Mouse (Mus musculus) adrenal gland, postnatal 14 days (tissue): Measurements from ENCODE around the gene 1700028K03Rik. TPM values are rescaled to one million over a fixed set of nuclear protein-coding genes. Genes with fewer than 3 reads are reported as not detected.

Source experiments
- DNase-seq: peaks from one replicate; pipeline ENCODE4 v3.0.0; 2021; ENCODE audit warnings: mixed read lengths
- long read RNA-seq, 2 experiments: library from polyadenylated mRNA; stranded (forward); transcript quantifications; one replicate each; pipeline ENCODE4 v2.0.0; 2021
- total RNA-seq: library from RNA; stranded (reverse); gene quantifications from 2 replicates; pipeline ENCODE4 v1.2.3, GENCODE M21; 2021

The 1700028K03Rik gene
- not detected in 2 replicates for total RNA-seq
- long read RNA-seq, experiment 1: 0 reads
- long read RNA-seq, experiment 2: 0 reads

- no peak for DNase-seq
Measured at GRCm38 (mm10) chr5:107534581-107534980, at the start of gene 1700028K03Rik. Gene 1700028K03Rik, plus strand, starts transcription at chr5:107534709.

- DNase-seq: no peak
Measured at GRCm38 (mm10) chr5:107488996-107489395, 45.5 kb upstream of the 1700028K03Rik start.

DNA sequence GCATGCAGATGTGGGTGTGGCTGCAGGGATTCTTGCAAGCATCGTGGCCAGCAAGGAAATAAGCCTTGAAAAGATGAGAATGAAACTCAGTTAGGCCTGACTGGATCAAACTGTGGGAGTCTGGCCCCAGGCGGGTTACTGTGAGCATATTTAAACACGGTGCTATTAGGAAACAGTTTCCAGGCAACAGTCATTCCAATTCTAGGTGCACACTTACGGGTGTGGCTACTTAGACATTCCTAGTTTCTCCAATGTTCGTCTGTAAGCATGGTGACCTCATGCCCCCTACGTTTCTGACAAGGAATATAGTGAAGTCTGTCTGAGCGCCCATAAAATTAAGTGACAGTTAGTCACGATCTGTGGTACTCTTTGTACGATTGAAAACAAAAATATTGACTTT, 43.5 kb upstream of the 1700028K03Rik start:
- no peak for DNase-seq

DNA sequence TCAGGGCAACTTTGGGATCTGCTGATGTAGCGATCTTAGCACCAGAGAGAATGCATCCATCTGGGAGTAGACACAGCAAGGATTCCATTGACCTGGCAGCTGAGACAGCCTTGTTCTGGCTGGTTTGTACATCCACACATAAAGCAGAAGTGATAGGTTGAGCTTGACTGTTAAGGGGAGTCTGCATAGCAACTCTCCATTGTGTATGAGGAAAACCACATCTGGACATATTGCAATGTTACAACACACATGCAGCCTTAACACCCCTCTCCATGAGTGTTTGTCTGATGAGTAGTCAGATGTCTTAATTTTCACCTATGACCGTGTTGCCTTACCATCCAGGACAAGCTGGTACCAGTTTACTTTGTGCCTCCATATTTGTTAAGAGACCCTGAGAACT, 42.0 kb upstream of the 1700028K03Rik start:
- DNase-seq: no peak

DNA sequence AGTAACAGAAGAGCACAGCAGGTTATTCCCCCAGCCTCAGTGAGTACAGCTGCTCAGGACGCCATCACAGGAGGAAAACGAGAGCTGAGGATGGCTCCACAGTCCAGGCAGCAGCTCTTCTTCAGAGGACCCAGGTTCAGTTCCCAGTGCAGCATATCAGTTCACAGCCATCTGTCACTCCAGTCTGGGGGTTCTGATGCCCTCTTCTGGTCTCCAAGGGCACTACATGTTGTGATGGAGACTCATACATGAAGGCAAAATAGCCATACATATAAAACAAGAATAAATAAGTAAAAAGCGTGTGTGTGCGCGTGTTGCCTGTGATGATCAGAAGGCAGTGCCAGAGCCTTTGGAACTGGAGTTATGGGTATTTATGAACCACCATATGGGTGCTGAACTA, 39.8 kb upstream of the 1700028K03Rik start:
- no peak for DNase-seq

GRCm38 (mm10) chr5:107496047-107496446, 38.5 kb upstream of the 1700028K03Rik start:
- no peak for DNase-seq

GRCm38 (mm10) chr5:107497519-107498501, 36.7 kb upstream of the 1700028K03Rik start:
- no peak for DNase-seq

DNA sequence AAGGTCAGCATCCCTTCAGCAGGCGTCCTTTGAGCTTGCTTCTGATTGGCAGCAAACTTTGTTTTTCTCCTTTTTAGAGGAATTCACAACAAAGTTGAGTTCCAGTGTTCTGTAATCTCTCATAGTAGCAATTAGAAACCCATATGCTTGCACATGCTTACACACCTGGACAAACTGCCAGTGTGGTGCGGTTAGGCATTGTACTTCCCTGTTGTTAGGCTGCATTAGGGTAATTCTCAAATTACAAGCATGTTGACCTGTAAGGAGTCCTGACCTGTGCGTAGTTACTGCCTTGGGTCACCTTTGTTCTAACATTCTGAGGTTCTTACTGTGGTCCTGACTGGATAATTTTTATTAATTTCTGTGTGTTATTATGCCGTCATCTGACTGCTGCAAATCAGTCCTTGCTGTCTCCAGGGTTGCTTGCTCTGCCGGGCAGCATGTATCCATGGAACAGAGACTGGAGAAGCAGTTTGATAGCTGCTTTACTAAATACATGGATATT, 35.7 kb upstream of the 1700028K03Rik start:
- DNase-seq: no peak

- no peak for DNase-seq
Measured at GRCm38 (mm10) chr5:107499891-107500535, 34.5 kb upstream of the 1700028K03Rik start.

DNA sequence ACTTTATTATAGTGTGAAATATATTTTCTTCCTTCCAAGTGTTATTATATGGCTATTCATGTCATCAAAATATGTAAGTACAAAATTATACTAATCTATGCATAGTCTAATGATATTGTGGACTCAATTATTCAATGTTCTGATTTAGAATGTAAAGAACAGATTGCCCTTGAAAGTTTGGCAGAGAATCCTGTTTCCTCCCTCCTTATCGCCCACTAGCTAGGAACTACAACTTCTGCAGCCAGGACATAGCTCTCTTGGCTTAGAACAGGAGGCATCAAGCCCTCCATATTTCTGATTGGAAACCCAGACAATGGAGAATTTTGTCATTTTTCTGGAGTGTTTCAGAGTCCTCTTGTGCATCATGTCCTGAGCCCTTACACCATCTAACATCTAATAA, 33.8 kb upstream of the 1700028K03Rik start:
- no peak for DNase-seq

GRCm38 (mm10) chr5:107507321-107507720, 27.2 kb upstream of the 1700028K03Rik start, which contains the start of gene Gm42669:
Gene Gm42669, plus strand, starts transcription at chr5:107507621.
- no peak for DNase-seq

DNA sequence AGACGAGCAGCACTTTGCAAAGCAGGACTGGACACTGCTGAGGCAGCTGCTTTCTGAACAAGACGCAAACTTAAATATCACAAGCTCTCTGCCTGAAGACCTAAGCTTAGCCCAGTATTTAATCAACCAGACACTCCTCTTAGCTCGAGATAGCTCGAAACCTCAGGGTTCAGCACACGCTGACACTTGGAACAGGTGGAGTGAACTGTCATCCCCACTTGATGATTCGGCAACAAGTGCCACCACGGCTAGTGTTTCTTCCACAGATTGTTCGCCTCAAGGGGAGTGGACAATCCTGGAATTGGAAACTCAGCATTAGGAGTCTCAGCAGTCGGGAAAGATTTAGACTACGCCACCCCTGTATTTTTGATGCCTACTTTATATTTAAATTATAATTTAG, 24.0 kb upstream of the 1700028K03Rik start:
- DNase-seq: no peak

DNA sequence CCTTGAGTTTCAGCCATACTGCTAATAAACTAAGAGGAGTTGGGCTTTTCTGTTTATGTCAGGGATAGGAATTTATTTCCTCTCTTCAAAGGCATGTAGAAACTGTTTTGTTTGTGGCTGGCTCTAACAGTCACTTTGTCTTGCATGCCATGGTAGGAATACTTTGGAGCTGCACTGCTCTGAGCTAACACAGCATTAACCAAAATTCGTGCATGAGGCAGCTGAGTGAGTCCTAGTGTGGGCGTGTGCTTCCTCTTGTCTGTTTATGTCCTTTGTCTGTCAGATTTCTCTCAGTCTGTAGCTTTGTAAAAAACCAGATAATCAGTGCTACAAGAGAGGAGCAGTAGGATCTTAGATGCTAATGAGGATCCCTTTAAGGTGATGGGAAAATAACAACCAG, 23.2 kb upstream of the 1700028K03Rik start:
- no peak for DNase-seq

GRCm38 (mm10) chr5:107513583-107513982, 20.9 kb upstream of the 1700028K03Rik start:
- DNase-seq: peak; percentile 73

DNA sequence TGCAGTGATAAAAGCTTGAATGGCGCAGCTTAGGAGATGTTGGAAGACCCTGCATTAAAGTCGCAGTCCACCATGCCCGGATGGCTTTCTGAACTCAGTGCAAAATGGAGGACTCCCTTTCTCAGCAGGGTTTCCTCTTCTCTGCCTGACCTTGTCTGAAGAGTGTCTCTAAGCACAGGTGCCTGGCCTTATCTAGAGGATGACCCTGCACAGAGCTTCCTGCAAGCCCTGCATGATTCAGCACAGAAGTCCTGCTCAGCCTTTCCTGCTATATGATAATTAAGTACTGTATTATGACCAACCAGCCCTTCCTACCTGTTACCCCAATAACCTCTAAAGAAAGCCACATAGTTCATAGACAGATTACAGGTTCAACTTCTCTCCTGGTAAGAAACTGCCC, 19.1 kb upstream of the 1700028K03Rik start:
- no peak for DNase-seq

DNA sequence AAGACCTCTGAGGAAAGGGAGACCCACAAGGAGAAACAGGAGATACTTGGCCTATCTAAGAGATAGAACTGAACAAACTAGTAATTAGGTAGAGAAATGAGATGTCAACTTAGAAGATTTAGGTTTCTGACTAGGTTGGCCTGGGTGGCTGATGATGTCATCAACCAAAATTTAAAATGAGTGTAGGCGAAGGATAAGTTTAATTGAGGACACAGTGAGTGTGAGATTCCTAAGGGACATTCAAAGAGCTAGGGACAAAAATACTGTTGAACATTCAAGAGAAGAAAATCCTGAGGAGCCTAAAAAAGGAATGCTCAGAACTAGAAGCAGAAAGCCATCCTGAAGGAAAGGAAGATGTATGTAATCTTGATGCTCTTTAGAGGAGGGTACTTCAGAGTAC, 18.4 kb upstream of the 1700028K03Rik start:
- DNase-seq: no peak

GRCm38 (mm10) chr5:107518602-107519001, 15.9 kb upstream of the 1700028K03Rik start:
- DNase-seq: no peak

GRCm38 (mm10) chr5:107521386-107521785, 13.1 kb upstream of the 1700028K03Rik start:
- DNase-seq: no peak

GRCm38 (mm10) chr5:107521897-107522296, 12.6 kb upstream of the 1700028K03Rik start:
- peak; percentile 9 for DNase-seq

DNA sequence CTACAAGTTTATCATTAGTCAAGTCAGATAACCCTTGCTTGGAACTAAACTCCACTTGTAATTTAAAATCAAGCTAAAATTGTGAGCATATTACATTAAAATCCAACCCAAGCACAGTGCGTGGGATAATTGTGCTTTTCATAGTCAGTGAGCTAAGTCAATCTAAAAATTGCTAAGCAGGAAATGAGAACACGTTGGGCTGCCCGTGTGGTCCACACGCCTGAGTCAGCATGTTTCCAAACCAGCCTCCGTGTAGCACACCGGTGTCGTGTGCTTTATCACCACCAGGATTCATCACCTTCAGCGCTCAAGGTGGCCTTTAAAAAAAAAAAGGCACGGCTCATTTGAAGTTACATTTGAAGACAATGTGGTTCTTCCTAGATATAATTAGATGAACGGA, 10.2 kb upstream of the 1700028K03Rik start:
- no peak for DNase-seq

- no peak for DNase-seq
Measured at GRCm38 (mm10) chr5:107528856-107529255, 5.7 kb upstream of the 1700028K03Rik start.

DNA sequence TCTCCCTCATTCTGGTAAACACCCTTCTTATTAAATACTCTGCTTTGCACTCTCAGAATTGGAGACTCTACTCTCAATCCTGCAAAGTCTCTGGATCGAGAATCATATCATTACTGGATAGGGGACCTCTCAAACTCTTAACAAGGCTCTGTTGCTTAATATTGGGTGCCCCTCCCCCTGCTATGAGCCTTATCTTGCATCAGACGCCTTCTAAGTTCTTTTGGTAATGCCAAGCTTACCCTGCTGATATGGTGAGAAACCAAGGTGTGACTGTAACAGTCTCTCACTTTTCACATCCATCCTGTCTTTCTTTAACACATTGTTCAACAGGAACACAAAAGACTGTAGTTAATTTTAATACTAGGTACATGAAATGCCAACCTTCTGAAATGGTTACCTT, 919 bp upstream of the 1700028K03Rik start:
- no peak for DNase-seq

GRCm38 (mm10) chr5:107541696-107542095, 7.2 kb downstream of the 1700028K03Rik start:
- DNase-seq: peak; percentile 6
